Mouse (Mus musculus): ENCODE results near the gene Pagr1a. TPM values are rescaled to one million over a fixed set of nuclear protein-coding genes. Genes with fewer than 3 reads are reported as not detected.
A peak's percentile ranks its signal among the peaks of the same experiment; 100 is the strongest.

Pagr1a gene
- polyA plus RNA-seq, 2 experiments: 15.2 to 32.2 TPM

- TF ChIP-seq CTCF (IDR thresholded peaks at IDR 0.05; ENCODE audit: low read depth): no peak
- TF ChIP-seq EP300 (IDR thresholded peaks at IDR 0.05; ENCODE audit: low read depth): no peak
- DNase-seq (ENCODE audit: low read depth in 3 of 3, low spot score in 3 of 3) (no peak), ATAC-seq (ENCODE audit: insufficient read depth) (no peak)
- H3K4me3 ChIP-seq (ENCODE audit: insufficient read depth in 1 of 2, low read depth in 2 of 2, low read length in 2 of 2): no peak overlapping the region
- H3K36me3 ChIP-seq (replicated peaks; ENCODE audit: control insufficient read depth, insufficient read depth, low read depth): peaks cover 19% of the 10 kb centered on the region
- no peaks in the 10 kb centered on the region for H3K27me3 ChIP-seq (ENCODE audit: control insufficient read depth, insufficient read depth, low read length)
- H3K27ac ChIP-seq: no peak overlapping the region
- H3K4me1 ChIP-seq (replicated peaks; ENCODE audit: control insufficient read depth in 2 of 2, insufficient read depth in 2 of 2, low read length in 1 of 2): peaks cover 16 to 29% of the 10 kb centered on the region in 2 experiments
- WGBS (ENCODE audit: insufficient replicate concordance): 75% methylated on average over 15 of the region's 15 CpGs
- no peaks in the 10 kb centered on the region for H3K9me3 ChIP-seq (ENCODE audit: control insufficient read depth, low read length)
- no peak overlapping the region for H3K9ac ChIP-seq (replicated peaks)
- H3K4me2 ChIP-seq (ENCODE audit: low read depth): no peak overlapping the region
Observed at GRCm38 (mm10) chr7:127018416-127019305, 1.5 kb upstream of the Pagr1a start.

- no peak for DNase-seq (ENCODE audit: low read depth in 3 of 3, low spot score in 3 of 3)
Observed at GRCm38 (mm10) chr7:127017950-127018345, 796 bp upstream of the Pagr1a start.

GRCm38 (mm10) chr7:127016486-127016938, 640 bp downstream of the Pagr1a start:
- Histone ChIP-seq H3K4me1 (replicated peaks; ENCODE audit: control insufficient read depth in 2 of 2, insufficient read depth in 2 of 2, low read length in 1 of 2) (peaks cover 5 to 18% of the 10 kb centered on the region in 2 experiments; a peak in 3 of 4 replicates), H3K4me2 (ENCODE audit: low read depth) (peak overlapping the region; percentile 98), H3K27ac (peak overlapping the region; percentile 79), H3K9ac (replicated peaks) (peak overlapping the region; percentile 83), H3K36me3 (replicated peaks; ENCODE audit: control insufficient read depth, insufficient read depth, low read depth) (peaks cover 5% of the 10 kb centered on the region), H3K9me3 (ENCODE audit: control insufficient read depth, low read length) (no peaks in the 10 kb centered on the region), H3K27me3 (ENCODE audit: control insufficient read depth, insufficient read depth, low read length) (no peaks in the 10 kb centered on the region), H3K4me3 (ENCODE audit: insufficient read depth in 1 of 2, low read depth in 2 of 2, low read length in 2 of 2) (peak overlapping the region; percentile 80 to 93)
- WGBS (ENCODE audit: insufficient replicate concordance): under 1% methylated on average over 22 of the region's 22 CpGs
- peak in 1 of 3 experiments; percentile 37 for DNase-seq (ENCODE audit: low read depth in 3 of 3, low spot score in 3 of 3)
- no peak for TF ChIP-seq EP300 (IDR thresholded peaks at IDR 0.05; ENCODE audit: low read depth)
- TF ChIP-seq CTCF (IDR thresholded peaks at IDR 0.05; ENCODE audit: low read depth): no peak
- peak; percentile 67 for ATAC-seq (ENCODE audit: insufficient read depth)

More at GRCm38 (mm10) chr7:127017950-127018345, 796 bp upstream of the Pagr1a start:
- Histone ChIP-seq H3K36me3 (replicated peaks; ENCODE audit: control insufficient read depth, insufficient read depth, low read depth) (peaks cover 12% of the 10 kb centered on the region), H3K27ac (peak overlapping the region; percentile 14; the same call in 1 of the 2 replicates), H3K4me2 (ENCODE audit: low read depth) (peak overlapping the region; percentile 31; the same call in 1 of the 2 replicates), H3K9ac (replicated peaks) (no peak overlapping the region; the same call in 1 of the 2 replicates), H3K4me1 (replicated peaks; ENCODE audit: control insufficient read depth in 2 of 2, insufficient read depth in 2 of 2, low read length in 1 of 2) (peaks cover 9 to 30% of the 10 kb centered on the region in 2 experiments), H3K4me3 (ENCODE audit: insufficient read depth in 1 of 2, low read depth in 2 of 2, low read length in 2 of 2) (no peak overlapping the region), H3K27me3 (ENCODE audit: control insufficient read depth, insufficient read depth, low read length) (no peaks in the 10 kb centered on the region), H3K9me3 (ENCODE audit: control insufficient read depth, low read length) (no peaks in the 10 kb centered on the region)
- 46% methylated on average over 6 of the region's 6 CpGs for WGBS (ENCODE audit: insufficient replicate concordance)
- TF ChIP-seq EP300 (IDR thresholded peaks at IDR 0.05; ENCODE audit: low read depth) (no peak), CTCF (IDR thresholded peaks at IDR 0.05; ENCODE audit: low read depth) (no peak)
- ATAC-seq (ENCODE audit: insufficient read depth): no peak

GRCm38 (mm10) chr7:127016481-127016485, 869 bp downstream of the Pagr1a start, which contains the start of gene Pagr1b:
Gene Pagr1b (minus strand): TSS chr7:127016484.
- H3K4me2 ChIP-seq (ENCODE audit: low read depth): peak within 1 kb of the TSS; percentile 98
- no peak for DNase-seq (ENCODE audit: low read depth in 3 of 3, low spot score in 3 of 3)
- peak within 1 kb of the TSS; percentile 83 for H3K9ac ChIP-seq (replicated peaks)
- peaks cover 5% of the 10 kb centered on the region for H3K36me3 ChIP-seq (replicated peaks; ENCODE audit: control insufficient read depth, insufficient read depth, low read depth)
- peaks cover 5 to 15% of the 10 kb centered on the region in 2 experiments; a peak in 3 of 4 replicates for H3K4me1 ChIP-seq (replicated peaks; ENCODE audit: control insufficient read depth in 2 of 2, insufficient read depth in 2 of 2, low read length in 1 of 2)
- no peaks in the 10 kb centered on the region for H3K27me3 ChIP-seq (ENCODE audit: control insufficient read depth, insufficient read depth, low read length)
- H3K4me3 ChIP-seq (ENCODE audit: insufficient read depth in 1 of 2, low read depth in 2 of 2, low read length in 2 of 2): peak within 1 kb of the TSS; percentile 80 to 93
- ATAC-seq (ENCODE audit: insufficient read depth): no peak
- H3K9me3 ChIP-seq (ENCODE audit: control insufficient read depth, low read length): no peaks in the 10 kb centered on the region
- TF ChIP-seq EP300 (IDR thresholded peaks at IDR 0.05; ENCODE audit: low read depth) (no peak), CTCF (IDR thresholded peaks at IDR 0.05; ENCODE audit: low read depth) (no peak)
- peak within 1 kb of the TSS; percentile 79 for H3K27ac ChIP-seq

GRCm38 (mm10) chr7:127016081-127016480, 1.1 kb downstream of the Pagr1a start:
- TF ChIP-seq EP300 (IDR thresholded peaks at IDR 0.05; ENCODE audit: low read depth) (no peak), CTCF (IDR thresholded peaks at IDR 0.05; ENCODE audit: low read depth) (no peak)
- peak overlapping the region; percentile 80 to 93 for H3K4me3 ChIP-seq (ENCODE audit: insufficient read depth in 1 of 2, low read depth in 2 of 2, low read length in 2 of 2)
- ATAC-seq (ENCODE audit: insufficient read depth): peak; percentile 47
- peaks cover 5 to 14% of the 10 kb centered on the region in 2 experiments; a peak in 3 of 4 replicates for H3K4me1 ChIP-seq (replicated peaks; ENCODE audit: control insufficient read depth in 2 of 2, insufficient read depth in 2 of 2, low read length in 1 of 2)
- peak; percentile 56 to 65 (median 62) for DNase-seq (ENCODE audit: low read depth in 3 of 3, low spot score in 3 of 3)
- WGBS (ENCODE audit: insufficient replicate concordance): 3% methylated on average over 10 of the region's 10 CpGs
- no peaks in the 10 kb centered on the region for H3K9me3 ChIP-seq (ENCODE audit: control insufficient read depth, low read length)
- peak overlapping the region; percentile 98 for H3K4me2 ChIP-seq (ENCODE audit: low read depth)
- H3K36me3 ChIP-seq (replicated peaks; ENCODE audit: control insufficient read depth, insufficient read depth, low read depth): peaks cover 5% of the 10 kb centered on the region
- H3K27ac ChIP-seq: peak overlapping the region; percentile 79
- H3K9ac ChIP-seq (replicated peaks): peak overlapping the region; percentile 83
- H3K27me3 ChIP-seq (ENCODE audit: control insufficient read depth, insufficient read depth, low read length): no peaks in the 10 kb centered on the region
